Mouse (Mus musculus) left cerebral cortex, postnatal 36 days (tissue): ENCODE measurements around the gene Vstm2a. TPM values are rescaled to one million over a fixed set of nuclear protein-coding genes. Genes with fewer than 3 reads are reported as not detected.

Source experiments
- DNase-seq, 2 experiments: peaks; one replicate each; pipeline ENCODE4 v3.0.0; 2021 to 2022; ENCODE audit warnings: low spot score in 2 of 2, mixed read lengths in 1 of 2
- intact Hi-C: fragments of 180-260 bp; cut with DNase I; formaldehyde crosslinking; loops from one replicate; pipeline ENCODE4 v1.15.1; 2025
- total RNA-seq, 2 experiments: library from RNA; stranded (reverse); gene quantifications; 2 replicates each; pipeline ENCODE4 v1.2.3; 2021

Gene Vstm2a
- total RNA-seq, 2 experiments from 2014 or later: 139 to 144 TPM

DNA sequence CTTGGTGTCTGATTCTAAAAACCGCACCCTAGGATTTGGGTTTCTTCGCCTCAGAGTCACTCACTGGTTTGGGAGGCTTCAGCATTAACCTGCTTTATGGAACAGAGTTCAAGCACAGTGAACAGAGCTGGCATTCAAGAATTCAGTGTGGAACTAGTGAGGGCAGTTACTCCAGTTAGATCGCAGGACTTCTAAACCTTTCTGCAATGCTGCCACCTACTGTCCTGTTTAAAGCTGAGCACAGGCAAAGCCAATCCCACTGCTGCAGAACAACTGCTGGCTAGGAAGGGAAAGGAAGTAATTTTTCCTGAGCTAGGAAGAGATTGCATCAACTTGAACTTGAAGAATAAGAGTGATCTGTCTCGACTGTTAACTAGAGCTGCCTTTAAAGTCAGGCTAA lies 155.1 kb downstream of the Vstm2a start:
- intact Hi-C loops: no loop called here
- peak; percentile 17 to 19 for DNase-seq

DNA sequence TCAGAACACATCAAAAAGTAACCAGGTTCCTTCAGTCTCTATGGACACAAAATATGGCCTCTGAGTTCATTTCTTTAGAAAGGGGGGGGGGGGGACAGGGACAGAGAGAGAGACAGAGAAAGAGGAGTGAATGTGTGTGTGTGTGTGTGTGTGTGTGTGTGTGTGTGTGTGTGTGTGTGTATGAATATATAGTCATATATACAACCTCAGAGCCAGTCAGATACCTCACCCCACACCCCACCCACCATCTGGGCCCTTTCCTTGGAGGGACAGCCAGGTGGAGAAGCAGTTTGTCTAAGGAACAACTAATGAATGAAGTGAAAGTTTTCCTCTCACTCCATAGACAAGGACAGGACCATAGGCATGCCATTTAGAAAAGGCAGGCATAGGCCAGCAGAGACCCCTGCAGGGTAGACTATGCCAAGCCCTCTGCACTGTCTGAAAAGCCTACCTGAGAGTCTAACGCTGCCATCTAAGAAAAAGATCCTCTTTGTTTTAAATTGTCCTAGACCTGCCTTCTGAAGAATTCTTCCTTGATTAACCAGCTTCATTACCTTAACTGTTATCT lies 155.6 kb downstream of the Vstm2a start:
- intact Hi-C loops: no loop called here

DNA sequence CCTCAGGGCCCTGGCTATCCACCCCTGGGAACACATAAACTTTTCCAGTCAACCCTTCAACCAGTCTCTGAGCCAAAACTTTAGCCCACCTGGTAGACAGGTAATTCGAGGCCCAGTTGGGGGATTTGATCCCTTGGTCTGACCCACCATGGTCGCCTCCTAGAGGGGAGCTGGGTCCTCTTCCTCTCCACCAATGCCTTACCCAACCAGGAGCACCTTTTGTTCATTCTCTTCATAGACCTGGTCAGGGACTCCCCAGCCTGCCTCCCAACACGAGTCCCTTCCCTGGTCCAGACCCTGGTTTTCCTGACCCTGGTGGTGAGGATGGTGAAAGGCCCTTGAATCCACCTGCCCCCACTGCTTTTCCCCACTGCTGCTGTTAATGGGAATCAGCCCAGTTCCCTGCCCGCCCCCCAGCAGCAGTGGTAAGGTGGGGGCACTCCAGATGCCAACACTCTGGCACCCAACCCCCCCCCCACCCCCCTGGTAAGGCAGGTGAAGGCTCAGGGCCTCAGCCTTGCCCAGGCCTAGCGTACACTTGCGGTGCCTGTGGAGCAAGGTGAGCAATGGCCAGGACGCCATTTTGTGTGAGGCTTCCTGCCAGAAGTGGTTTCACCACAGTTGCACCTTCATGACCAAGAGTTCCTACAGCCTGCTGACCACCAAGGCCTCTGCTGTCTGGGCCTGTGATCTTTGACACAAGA lies 182.2 kb downstream of the Vstm2a start:
- no peak for DNase-seq
- intact Hi-C loops: no loop called here

More for the DNA sequence above, 155.6 kb downstream of the Vstm2a start:
- no peak for DNase-seq
